Mouse (Mus musculus): Measurements from ENCODE around the gene Atg4d. TPM values are rescaled to one million over a fixed set of nuclear protein-coding genes. Genes with fewer than 3 reads are reported as not detected.
"Not testable (repeated sequence)": the region's sequence is repeated elsewhere in the genome, so short reads cannot be mapped to it uniquely, and the experiment has no call there.

Atg4d gene
- polyA plus RNA-seq (2015; fragmentation: Nextera tagmentation; extraction: Ambion mirVana), result 33.3 and 35.4 TPM in 2 replicates

DNA sequence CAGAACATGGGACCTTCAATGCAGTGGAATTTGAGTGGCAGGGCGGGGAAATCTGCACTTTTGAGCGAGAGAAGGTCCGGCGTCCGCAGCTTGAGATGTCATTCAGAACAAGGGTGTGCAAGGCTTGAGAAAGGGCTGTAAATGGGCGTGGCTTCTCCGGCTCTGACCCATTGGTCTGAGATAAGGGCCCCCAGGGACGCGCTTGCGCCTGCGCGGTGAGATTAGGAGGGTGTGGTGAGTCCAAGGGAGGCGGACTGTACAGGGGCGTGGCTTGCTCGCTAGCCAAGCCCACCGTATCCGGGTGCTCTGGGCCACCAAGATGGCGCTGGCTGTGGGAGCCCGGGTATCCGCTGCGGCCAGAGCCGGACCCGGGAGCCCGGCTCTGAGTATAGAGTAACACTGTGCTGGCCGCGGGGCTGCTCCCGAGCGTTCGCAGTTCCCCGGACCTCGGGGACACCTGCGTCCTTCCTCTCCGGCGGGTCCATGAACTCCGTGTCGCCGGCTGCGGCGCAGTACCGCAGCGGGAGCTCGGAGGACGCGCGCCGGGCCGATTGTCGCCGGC is at the start of gene Atg4d:
Gene Atg4d, plus strand, starts transcription at position 294 of the 562 bp plus-strand sequence.
- ATAC-seq (ENCODE audit: insufficient number of reproducible peaks, insufficient read depth, low FRiP score, low TSS enrichment, low read depth), result peak; percentile 94
- peak within 1 kb of the TSS; percentile 81 for H3K27ac ChIP-seq
- H3K4me3 ChIP-seq, result peak within 1 kb of the TSS; percentile 86
- peak within 1 kb of the TSS; percentile 86 for H3K9ac ChIP-seq
- H3K9me3 ChIP-seq, result no peaks in the 10 kb centered on the region
- peaks cover 30% of the 10 kb centered on the region for H3K36me3 ChIP-seq
- H3K4me2 ChIP-seq, result peak within 1 kb of the TSS; percentile 82
- WGBS, result under 1% methylated on average over 49 of the region's 49 CpGs
- H3K27me3 ChIP-seq, result no peaks in the 10 kb centered on the region
- peaks cover 22% of the 10 kb centered on the region for H3K4me1 ChIP-seq

DNA sequence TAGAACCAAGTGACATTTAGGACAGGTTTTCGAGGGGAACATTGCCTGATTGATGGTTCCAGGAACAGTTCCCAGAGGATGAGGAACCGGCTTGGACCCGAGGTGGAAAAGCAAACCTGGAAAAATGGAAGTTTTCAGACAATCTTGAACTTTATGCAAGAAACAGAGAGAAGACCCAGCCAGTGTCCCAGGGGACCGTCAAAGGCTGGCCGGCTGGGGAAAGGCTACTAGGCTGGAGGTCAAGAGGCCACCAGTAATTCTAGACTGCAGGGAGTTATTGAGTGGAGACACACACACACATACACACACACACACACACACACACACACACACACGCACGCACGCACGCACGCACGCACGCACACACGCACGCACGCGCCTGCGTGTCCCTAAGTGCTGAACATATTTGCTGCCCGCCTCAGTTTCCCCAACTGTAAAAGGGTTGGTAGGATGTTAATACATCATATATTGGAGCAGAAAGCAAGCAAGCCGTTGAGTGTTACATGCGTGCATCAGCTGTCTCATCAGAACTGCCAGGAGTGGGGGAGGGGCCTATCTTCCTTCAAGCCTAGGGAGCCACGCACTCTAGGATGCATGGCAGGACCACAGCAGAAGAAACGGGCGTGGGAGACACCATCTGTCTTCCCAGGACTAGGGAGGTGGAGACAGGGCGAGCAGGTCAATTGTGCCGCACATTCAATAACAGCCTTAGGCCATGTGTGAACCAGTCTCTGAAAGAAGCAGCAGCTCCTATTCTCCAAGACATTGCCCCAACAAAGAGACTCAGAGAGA is 48.8 kb upstream of the Atg4d start:
- H3K4me1 ChIP-seq, result peaks cover 16% of the 10 kb centered on the region
- no peak overlapping the region for H3K9ac ChIP-seq
- ATAC-seq (ENCODE audit: insufficient number of reproducible peaks, insufficient read depth, low FRiP score, low TSS enrichment, low read depth), result no peak
- no peak overlapping the region for H3K4me3 ChIP-seq
- H3K9me3 ChIP-seq, result no peaks in the 10 kb centered on the region
- no peaks in the 10 kb centered on the region for H3K27me3 ChIP-seq
- H3K36me3 ChIP-seq, result no peaks in the 10 kb centered on the region
- 64% methylated on average over 25 of the region's 25 CpGs for WGBS
- H3K4me2 ChIP-seq, result no peak overlapping the region
- no peak overlapping the region for H3K27ac ChIP-seq

GRCm38 (mm10) chr9:21219820-21220219 is 45.3 kb upstream of the Atg4d start:
- ATAC-seq (ENCODE audit: insufficient number of reproducible peaks, insufficient read depth, low FRiP score, low TSS enrichment, low read depth), result no peak
- 52% methylated on average over 3 of the region's 3 CpGs for WGBS

DNA sequence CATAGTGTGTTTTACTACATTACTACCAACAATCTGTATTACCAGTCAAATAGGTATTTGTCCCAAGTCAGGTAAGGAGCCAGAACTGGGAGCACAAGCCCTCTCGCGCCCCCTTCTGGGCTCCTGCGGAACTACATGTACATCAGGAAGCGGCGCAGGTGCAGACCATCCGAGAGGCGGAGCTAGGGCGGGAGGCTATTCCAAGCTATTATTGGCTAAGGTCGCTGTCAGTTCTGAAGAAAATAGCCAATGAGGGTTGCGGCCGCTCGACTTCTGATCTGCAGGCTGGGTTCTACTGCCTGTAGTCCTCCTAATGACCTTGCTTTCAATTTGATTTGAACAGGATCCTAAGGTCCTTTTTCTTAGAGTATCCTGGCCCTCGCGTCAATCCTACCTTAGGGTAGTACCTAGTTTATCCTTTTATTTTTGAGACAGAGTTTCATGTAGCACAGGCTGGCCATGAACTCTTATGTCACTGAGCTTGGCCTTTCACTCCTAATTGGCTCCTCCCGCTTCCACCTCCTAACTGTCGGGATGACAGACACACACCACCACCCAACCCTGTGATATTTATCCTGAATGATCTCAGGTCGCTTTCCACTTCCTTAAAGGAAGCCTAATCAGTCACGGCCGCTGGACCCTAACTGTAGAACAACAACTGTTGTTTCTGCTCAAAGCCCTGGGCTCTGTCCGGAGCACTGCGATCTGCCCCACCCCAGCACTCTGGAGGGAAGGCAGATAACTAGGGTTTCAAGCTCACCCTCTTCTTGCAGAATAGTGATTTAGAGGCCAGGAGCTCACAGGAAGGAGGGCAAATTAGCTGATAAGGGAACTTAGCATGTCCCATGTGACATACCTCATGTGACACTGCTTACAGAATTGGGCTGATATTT is 44.4 kb upstream of the Atg4d start:
- H3K27ac ChIP-seq, result no peak overlapping the region
- 11% methylated on average over 21 of the region's 21 CpGs for WGBS
- H3K4me2 ChIP-seq, result peak overlapping the region; percentile 53
- no peaks in the 10 kb centered on the region for H3K36me3 ChIP-seq
- 0 out of 2 replicates have a peak, but pooled peaks cover 6% of the 10 kb centered on the region for H3K27me3 ChIP-seq
- H3K9me3 ChIP-seq, result no peaks in the 10 kb centered on the region
- peak; percentile 54; the same call in 1 of the 2 replicates for ATAC-seq (ENCODE audit: insufficient number of reproducible peaks, insufficient read depth, low FRiP score, low TSS enrichment, low read depth)
- peak overlapping the region; percentile 23 for H3K4me3 ChIP-seq
- H3K9ac ChIP-seq, result no peak overlapping the region
- H3K4me1 ChIP-seq, result peaks cover 13% of the 10 kb centered on the region

More at GRCm38 (mm10) chr9:21219820-21220219, 45.3 kb upstream of the Atg4d start:
- Histone ChIP-seq H3K4me2 (no peak overlapping the region), H3K4me3 (no peak overlapping the region), H3K4me1 (peaks cover 13% of the 10 kb centered on the region), H3K9ac (no peak overlapping the region), H3K9me3 (no peaks in the 10 kb centered on the region), H3K27me3 (0 out of 2 replicates have a peak, but pooled peaks cover under 1% of the 10 kb centered on the region), H3K27ac (no peak overlapping the region), H3K36me3 (no peaks in the 10 kb centered on the region)

- Histone ChIP-seq H3K9ac (no peak overlapping the region), H3K27me3 (0 out of 2 replicates have a peak, but pooled peaks cover 6% of the 10 kb centered on the region), H3K36me3 (no peaks in the 10 kb centered on the region), H3K4me1 (peaks cover 11% of the 10 kb centered on the region), H3K27ac (no peak overlapping the region), H3K9me3 (no peaks in the 10 kb centered on the region), H3K4me2 (no peak overlapping the region), H3K4me3 (no peak overlapping the region)
- 14% methylated on average over 7 of the region's 7 CpGs for WGBS
- ATAC-seq (ENCODE audit: insufficient number of reproducible peaks, insufficient read depth, low FRiP score, low TSS enrichment, low read depth), result no peak
Observed at GRCm38 (mm10) chr9:21221383-21221929, 43.6 kb upstream of the Atg4d start.

DNA sequence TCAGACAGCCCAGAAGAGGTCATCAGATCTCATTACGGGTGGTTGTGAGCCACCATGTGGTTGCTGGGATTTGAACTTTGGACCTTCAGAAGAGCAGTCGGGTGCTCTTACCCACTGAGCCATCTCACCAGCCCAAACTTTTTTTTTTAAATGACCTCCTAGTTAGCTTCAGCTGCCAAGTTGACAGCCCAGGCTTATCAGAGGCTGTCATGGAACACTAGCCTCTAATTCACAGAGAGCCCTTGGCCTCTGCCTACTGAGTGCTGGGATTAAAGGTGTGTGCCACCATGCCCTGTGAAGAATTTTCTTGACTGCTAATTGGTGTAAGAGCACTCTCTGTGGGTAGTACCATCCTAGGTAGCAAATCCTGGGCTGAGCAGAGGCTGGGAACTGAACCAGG is 41.6 kb upstream of the Atg4d start:
- not testable (repeated sequence) for H3K4me3 ChIP-seq; H3K27ac ChIP-seq; ATAC-seq (ENCODE audit: insufficient number of reproducible peaks, insufficient read depth, low FRiP score, low TSS enrichment, low read depth); H3K9ac ChIP-seq; H3K9me3 ChIP-seq; H3K27me3 ChIP-seq; H3K36me3 ChIP-seq; H3K4me2 ChIP-seq
- H3K4me1 ChIP-seq, result peaks cover 18% of the 10 kb centered on the region
- 96% methylated on average over 2 of the region's 2 CpGs for WGBS

GRCm38 (mm10) chr9:21223906-21224305 is 41.2 kb upstream of the Atg4d start:
- 0 out of 2 replicates have a peak, but pooled peaks cover 6% of the 10 kb centered on the region for H3K27me3 ChIP-seq
- H3K36me3 ChIP-seq, result peaks cover 3% of the 10 kb centered on the region; the same call in 1 of the 2 replicates
- no peak overlapping the region for H3K4me3 ChIP-seq
- WGBS, result 94% methylated on average over 6 of the region's 6 CpGs
- no peaks in the 10 kb centered on the region for H3K9me3 ChIP-seq
- no peak overlapping the region for H3K9ac ChIP-seq
- H3K4me2 ChIP-seq, result no peak overlapping the region
- H3K4me1 ChIP-seq, result peaks cover 18% of the 10 kb centered on the region
- no peak for ATAC-seq (ENCODE audit: insufficient number of reproducible peaks, insufficient read depth, low FRiP score, low TSS enrichment, low read depth)
- H3K27ac ChIP-seq, result no peak overlapping the region

- no peak for ATAC-seq (ENCODE audit: insufficient number of reproducible peaks, insufficient read depth, low FRiP score, low TSS enrichment, low read depth)
- Histone ChIP-seq H3K4me3 (peak overlapping the region; percentile 32), H3K9me3 (no peaks in the 10 kb centered on the region), H3K36me3 (peaks cover 12% of the 10 kb centered on the region), H3K4me1 (peaks cover 18% of the 10 kb centered on the region), H3K9ac (peak overlapping the region; percentile 59; the same call in 1 of the 2 replicates), H3K27me3 (0 out of 2 replicates have a peak, but pooled peaks cover 6% of the 10 kb centered on the region), H3K27ac (no peak overlapping the region), H3K4me2 (peak overlapping the region; percentile 56)
- WGBS, result 23% methylated on average over 26 of the region's 26 CpGs
Observed at GRCm38 (mm10) chr9:21224576-21225414, 40.3 kb upstream of the Atg4d start.

DNA sequence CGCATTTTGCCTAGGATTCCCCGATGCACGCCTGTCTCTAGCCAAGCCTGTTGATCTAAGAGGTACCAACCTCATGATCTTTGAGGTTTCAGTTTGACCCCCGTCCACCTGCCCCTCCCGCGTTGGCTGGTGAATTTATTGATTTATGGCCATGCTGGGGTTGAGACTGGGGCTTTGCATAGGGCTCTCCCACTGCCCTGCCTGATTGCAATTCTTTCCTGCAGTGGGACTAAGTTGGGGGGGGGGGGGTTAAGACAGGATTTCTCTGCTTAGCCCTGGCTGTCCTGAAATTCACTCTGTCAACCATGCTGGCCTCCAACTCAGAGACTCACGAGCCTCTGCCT is 39.7 kb upstream of the Atg4d start:
- no peaks in the 10 kb centered on the region for H3K9me3 ChIP-seq
- no peak for ATAC-seq (ENCODE audit: insufficient number of reproducible peaks, insufficient read depth, low FRiP score, low TSS enrichment, low read depth)
- peaks cover 18% of the 10 kb centered on the region for H3K4me1 ChIP-seq
- H3K9ac ChIP-seq, result 0 out of 2 replicates have a peak overlapping the region, but pooled peaks have one; percentile 59
- 0 out of 2 replicates have a peak, but pooled peaks cover 6% of the 10 kb centered on the region for H3K27me3 ChIP-seq
- WGBS, result 25% methylated on average over 7 of the region's 7 CpGs
- peaks cover 18% of the 10 kb centered on the region for H3K36me3 ChIP-seq
- peak overlapping the region; percentile 56 for H3K4me2 ChIP-seq
- H3K27ac ChIP-seq, result no peak overlapping the region
- peak overlapping the region; percentile 32 for H3K4me3 ChIP-seq

- peak overlapping the region; percentile 59 for H3K9ac ChIP-seq
- peak overlapping the region; percentile 68; the same call in 1 of the 2 replicates for H3K27ac ChIP-seq
- H3K4me3 ChIP-seq, result peak overlapping the region; percentile 34
- 0 out of 2 replicates have a peak, but pooled peaks cover 6% of the 10 kb centered on the region for H3K27me3 ChIP-seq
- no peaks in the 10 kb centered on the region for H3K9me3 ChIP-seq
- H3K4me2 ChIP-seq, result peak overlapping the region; percentile 59
- H3K4me1 ChIP-seq, result peaks cover 10% of the 10 kb centered on the region
- H3K36me3 ChIP-seq, result peaks cover 32% of the 10 kb centered on the region
- peak; percentile 27; the same call in 1 of the 2 replicates for ATAC-seq (ENCODE audit: insufficient number of reproducible peaks, insufficient read depth, low FRiP score, low TSS enrichment, low read depth)
- WGBS, result 13% methylated on average over 16 of the region's 16 CpGs
Observed at GRCm38 (mm10) chr9:21227342-21227741, 37.8 kb upstream of the Atg4d start.
